Mouse (Mus musculus) layer of hippocampus, postnatal 14 days (tissue): ENCODE data around the gene Plcb3. TPM values are rescaled to one million over a fixed set of nuclear protein-coding genes. Genes with fewer than 3 reads are reported as not detected.
"Not testable (repeated sequence)": the region's sequence is repeated elsewhere in the genome, so short reads cannot be mapped to it uniquely, and the experiment has no call there.

ENCODE experiments used
- DNase-seq, 2 experiments: peaks; one replicate each; pipeline ENCODE4 v3.0.0; 2021 to 2022; ENCODE audit warnings: low spot score in 2 of 2, mixed read lengths in 1 of 2
- total RNA-seq, 2 experiments: library from RNA; stranded (reverse); gene quantifications; 2 replicates each; pipeline ENCODE4 v1.2.3; 2021

Gene Plcb3
- total RNA-seq, 2 experiments from 2014 or later = 14.7 to 15.9 TPM

- no peak for DNase-seq
Measured at GRCm38 (mm10) chr19:6922901-6923735, 53.2 kb downstream of the Plcb3 start.

- peak; percentile 99 to 100 for DNase-seq
Measured at GRCm38 (mm10) chr19:6921647-6922567, 54.4 kb downstream of the Plcb3 start, which contains the start of gene Esrra. Gene Esrra, minus strand, starts transcription at chr19:6921813.

- no peak for DNase-seq
Measured at GRCm38 (mm10) chr19:6920741-6921636, 55.3 kb downstream of the Plcb3 start.

GRCm38 (mm10) chr19:6919876-6920740 is 56.2 kb downstream of the Plcb3 start:
- no peak for DNase-seq

GRCm38 (mm10) chr19:6919431-6919830 is 56.8 kb downstream of the Plcb3 start:
- DNase-seq = no peak

GRCm38 (mm10) chr19:6918321-6918720 is 57.9 kb downstream of the Plcb3 start:
- no peak for DNase-seq

- DNase-seq = no peak
Measured at GRCm38 (mm10) chr19:6916496-6916895, 59.8 kb downstream of the Plcb3 start.

- DNase-seq = no peak
Measured at GRCm38 (mm10) chr19:6915276-6915675, 61.0 kb downstream of the Plcb3 start.

GRCm38 (mm10) chr19:6914540-6914939 is 61.7 kb downstream of the Plcb3 start:
- no peak for DNase-seq

GRCm38 (mm10) chr19:6913991-6914390 is 62.3 kb downstream of the Plcb3 start:
- DNase-seq = no peak

- no peak for DNase-seq
Measured at GRCm38 (mm10) chr19:6913036-6913435, 63.2 kb downstream of the Plcb3 start.

- no peak for DNase-seq
Measured at GRCm38 (mm10) chr19:6912205-6912970, 63.9 kb downstream of the Plcb3 start.

- DNase-seq = no peak
Measured at GRCm38 (mm10) chr19:6911101-6912074, 64.9 kb downstream of the Plcb3 start.

- not testable (repeated sequence) for DNase-seq
Measured at GRCm38 (mm10) chr19:6910306-6910705, 66.0 kb downstream of the Plcb3 start.

GRCm38 (mm10) chr19:6909507-6910289 is 66.6 kb downstream of the Plcb3 start, which contains the start of the genes Trmt112 and Prdx5:
Gene Trmt112, plus strand, starts transcription at chr19:6909698.
Gene Prdx5, minus strand, starts transcription at chr19:6910106.
- DNase-seq = peak; percentile 90 to 95

GRCm38 (mm10) chr19:6909021-6909420 is 67.2 kb downstream of the Plcb3 start:
- no peak for DNase-seq
